Mouse (Mus musculus): ENCODE measurements around the gene Actg1.

DNA sequence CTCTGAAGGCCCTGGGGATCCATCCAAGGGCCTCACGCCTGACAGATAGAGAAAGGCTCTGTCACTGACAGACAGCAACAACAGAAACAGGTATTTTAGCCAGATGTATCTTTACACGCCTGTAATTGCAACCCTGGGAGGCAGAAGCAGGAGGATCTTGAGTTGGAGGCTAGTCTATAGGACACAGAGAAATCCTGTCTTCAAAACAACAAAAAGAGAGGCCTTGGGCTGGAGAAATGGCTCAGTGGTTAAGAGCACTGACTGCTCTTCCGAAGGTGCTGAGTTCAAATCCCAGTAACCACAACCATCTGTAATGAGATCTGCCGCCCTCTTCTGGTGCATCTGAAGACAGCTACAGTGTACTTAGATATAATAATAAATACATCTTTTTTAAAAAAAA, 8.6 kb upstream of the Actg1 start:
- TF ChIP-seq CTCF (IDR thresholded peaks at IDR 0.05; ENCODE audit: extremely low read depth, insufficient read depth, insufficient read length, insufficient replicate concordance) (no peak), POLR2A (IDR thresholded peaks at IDR 0.05; ENCODE audit: low read depth, low read length) (no peak)
